In genomic region chr5:117841651-117842347, GRCm38 (mm10) we compare ENCODE assay signal across 8 mouse cellular contexts.
DNase-seq lines count a peak whose midpoint lies in the region; ATAC-seq and TF ChIP-seq lines count a peak whose summit lies in the region.

No protein-coding gene starts in this region.

- no peak overlapping the region for H3K9ac ChIP-seq in intestine, embryonic 14.5 days (ENCODE audit: low read length)
- no peak overlapping the region for H3K9ac ChIP-seq in intestine, postnatal 0 days (ENCODE audit: low read depth, low read length)
- H3K9ac ChIP-seq in kidney, embryonic 15.5 days: no peak overlapping the region
- H3K9ac ChIP-seq in lung, embryonic 15.5 days: no peak overlapping the region

- H3K27ac ChIP-seq in intestine, embryonic 14.5 days (ENCODE audit: low read depth): no peak overlapping the region
- H3K27ac ChIP-seq in intestine, postnatal 0 days (ENCODE audit: low read depth, low read length): no peak overlapping the region
- H3K27ac ChIP-seq in kidney, embryonic 15.5 days: no peak overlapping the region
- no peak overlapping the region for H3K27ac ChIP-seq in lung, embryonic 15.5 days

- TF ChIP-seq CTCF in intestine, postnatal 0 days (IDR thresholded peaks at IDR 0.05; ENCODE audit: low read depth): no peak

- intact Hi-C loops in gastrocnemius, postnatal 14 days (cut with DNase I; ENCODE audit: low total_unique reads): no loop called here

- no peaks in the 10 kb centered on the region for H3K36me3 ChIP-seq in intestine, embryonic 14.5 days (ENCODE audit: control insufficient read depth, insufficient read depth, low read length)
- H3K36me3 ChIP-seq in intestine, postnatal 0 days (ENCODE audit: control insufficient read depth, insufficient read depth): no peaks in the 10 kb centered on the region
- no peaks in the 10 kb centered on the region for H3K36me3 ChIP-seq in kidney, embryonic 15.5 days
- H3K36me3 ChIP-seq in lung, embryonic 15.5 days: no peaks in the 10 kb centered on the region

- no peak for ATAC-seq in intestine, embryonic 14.5 days (replicated peaks; ENCODE audit: low FRiP score, low TSS enrichment, low read depth)
- no peak for ATAC-seq in intestine, postnatal 0 days
- no peak for ATAC-seq in kidney, embryonic 15.5 days (replicated peaks; ENCODE audit: low FRiP score)
- ATAC-seq in lung, embryonic 15.5 days (ENCODE audit: borderline replicate concordance, extremely low read depth, low FRiP score, low TSS enrichment): peak; percentile 56; the same call in 1 of the 2 replicates

- peaks cover 69% of the 10 kb centered on the region for H3K27me3 ChIP-seq in intestine, embryonic 14.5 days (replicated peaks; ENCODE audit: control insufficient read depth, insufficient read depth, low read length)
- H3K27me3 ChIP-seq in intestine, postnatal 0 days (replicated peaks; ENCODE audit: control insufficient read depth, insufficient read depth, low read length): peaks cover 35% of the 10 kb centered on the region
- H3K27me3 ChIP-seq in kidney, embryonic 15.5 days: peaks cover 89% of the 10 kb centered on the region
- H3K27me3 ChIP-seq in lung, embryonic 15.5 days: peaks cover 78% of the 10 kb centered on the region

- no peaks in the 10 kb centered on the region for H3K9me3 ChIP-seq in intestine, embryonic 14.5 days (ENCODE audit: control insufficient read depth, low read length)
- H3K9me3 ChIP-seq in intestine, postnatal 0 days (ENCODE audit: control insufficient read depth): no peaks in the 10 kb centered on the region
- no peaks in the 10 kb centered on the region for H3K9me3 ChIP-seq in kidney, embryonic 15.5 days (replicated peaks)
- H3K9me3 ChIP-seq in lung, embryonic 15.5 days: no peaks in the 10 kb centered on the region

- 0 out of 2 replicates have a peak overlapping the region, but pooled peaks have one; percentile 3 for H3K4me2 ChIP-seq in intestine, embryonic 14.5 days (ENCODE audit: low read length)
- H3K4me2 ChIP-seq in intestine, postnatal 0 days (replicated peaks; ENCODE audit: low read depth): no peak overlapping the region
- peak overlapping the region; percentile 54 for H3K4me2 ChIP-seq in kidney, embryonic 15.5 days
- peak overlapping the region; percentile 26 for H3K4me2 ChIP-seq in lung, embryonic 15.5 days

- 2% methylated on average over 44 of the region's 44 CpGs for WGBS in intestine, embryonic 14.5 days
- 1% methylated on average over 44 of the region's 44 CpGs for WGBS in intestine, postnatal 0 days
- WGBS in kidney, embryonic 15.5 days: under 1% methylated on average over 44 of the region's 44 CpGs
- 2% methylated on average over 42 of the region's 44 CpGs for WGBS in lung, embryonic 15.5 days

- H3K4me1 ChIP-seq in intestine, embryonic 14.5 days (replicated peaks; ENCODE audit: control insufficient read depth, insufficient read depth, low read length): no peaks in the 10 kb centered on the region
- H3K4me1 ChIP-seq in intestine, postnatal 0 days (replicated peaks; ENCODE audit: control insufficient read depth, insufficient read depth, low read length): no peaks in the 10 kb centered on the region
- peaks cover 30% of the 10 kb centered on the region for H3K4me1 ChIP-seq in kidney, embryonic 15.5 days
- H3K4me1 ChIP-seq in lung, embryonic 15.5 days: peaks cover 7% of the 10 kb centered on the region; the same call in 1 of the 2 replicates

- no peak for DNase-seq in intestine, embryonic 14.5 days (ENCODE audit: low spot score)
- peak; percentile 62 to 73 for DNase-seq in cerebellum, postnatal 36 days
- DNase-seq in gastrocnemius, postnatal 14 days: peak; percentile 72
- peak; percentile 43 for DNase-seq in right cerebral cortex, adult 18-20 months
- no peak for DNase-seq in spleen, postnatal 10 days (ENCODE audit: low spot score in 2 of 2)

- H3K4me3 ChIP-seq in intestine, embryonic 14.5 days (ENCODE audit: low read depth, low read length): no peak overlapping the region
- no peak overlapping the region for H3K4me3 ChIP-seq in intestine, postnatal 0 days (ENCODE audit: low read depth, low read length)
- peak overlapping the region; percentile 28 for H3K4me3 ChIP-seq in kidney, embryonic 15.5 days (replicated peaks)
- no peak overlapping the region for H3K4me3 ChIP-seq in lung, embryonic 15.5 days

Comparison
In these comparisons a context has a peak if more than half of its experiments do, and no peak if none do; other contexts are left out.
1. DNase-seq: peak in cerebellum, postnatal 36 days (2 of 2), gastrocnemius, postnatal 14 days (single experiment) and right cerebral cortex, adult 18-20 months (single experiment); none in intestine, embryonic 14.5 days (single experiment) and spleen, postnatal 10 days (0 of 2).